Mouse (Mus musculus): ENCODE results near the gene Rbfox1.

Gene Rbfox1

DNA sequence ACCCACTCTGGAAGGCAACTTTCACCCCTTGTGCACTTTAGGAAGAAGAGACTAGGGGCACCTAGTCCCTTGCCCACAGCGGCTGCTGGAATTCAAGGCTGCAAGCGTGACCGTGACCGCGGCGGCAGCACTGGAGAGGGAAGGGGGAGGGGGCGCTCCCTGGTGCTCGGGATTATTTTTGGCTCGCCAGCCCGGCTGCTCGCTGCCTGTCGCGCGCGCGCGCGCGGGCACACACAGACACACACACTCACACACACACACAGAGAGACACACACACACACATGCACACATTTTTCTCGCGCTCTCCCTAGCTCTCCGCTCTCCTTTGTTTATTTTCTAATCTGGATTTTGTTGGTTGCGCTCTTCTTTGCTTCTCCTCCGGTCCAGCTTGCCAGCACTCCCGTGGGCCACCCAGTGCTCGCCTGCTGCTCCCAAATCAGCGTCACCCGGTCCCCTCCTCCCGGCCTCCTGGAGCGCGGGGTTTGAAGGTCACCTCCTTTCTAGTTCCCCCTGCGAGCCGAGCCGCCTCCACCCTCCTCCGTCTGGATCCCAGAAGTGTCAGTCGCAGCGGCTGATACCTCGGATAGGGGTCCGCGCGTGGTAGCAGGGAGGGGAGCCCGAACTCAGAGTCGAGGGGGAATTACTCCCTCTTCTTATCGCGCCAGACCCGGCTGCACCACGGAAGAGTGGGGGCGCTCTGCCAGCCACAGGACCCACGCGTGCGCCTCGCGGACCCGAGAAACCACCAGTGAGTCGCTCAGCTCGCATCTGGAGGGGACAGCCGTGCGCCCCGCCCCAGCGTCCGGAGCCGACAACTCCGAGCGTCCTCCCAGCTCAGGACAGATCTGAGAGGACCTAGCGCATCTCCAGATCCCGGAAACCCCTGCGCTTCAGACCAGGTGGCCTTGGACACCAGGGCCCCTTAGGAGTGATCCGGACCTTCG is at the start of gene Rbfox1:
Rbfox1 (plus strand) TSS at position 610 of the 944 bp plus-strand sequence.
- peak; percentile 74 for DNase-seq

GRCm38 (mm10) chr16:5836744-5837143 is 48.4 kb upstream of the Rbfox1 start:
- no peak for DNase-seq

DNA sequence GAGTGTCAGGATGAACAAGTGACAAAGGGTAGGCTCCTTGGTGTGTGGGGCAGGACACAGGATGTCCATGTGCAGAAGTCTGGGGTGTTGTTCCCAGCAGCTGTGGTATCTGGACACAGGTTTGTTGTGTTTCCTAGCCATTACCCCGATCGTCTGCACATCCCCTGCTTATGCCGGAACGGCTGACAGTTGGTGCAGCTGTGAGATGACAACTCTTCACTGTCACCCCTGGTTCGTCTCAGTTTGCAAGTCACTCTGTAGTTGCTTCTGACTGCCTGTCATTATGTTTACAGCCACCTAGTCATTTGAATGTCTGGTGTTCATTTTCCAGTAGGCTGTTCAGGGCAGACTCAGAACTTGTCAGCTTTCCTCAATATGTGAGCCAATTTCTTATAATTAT is 44.0 kb upstream of the Rbfox1 start:
- no peak for DNase-seq

- no peak for DNase-seq
Measured at GRCm38 (mm10) chr16:5845645-5846044, 39.5 kb upstream of the Rbfox1 start.

GRCm38 (mm10) chr16:5853055-5853454 is 32.1 kb upstream of the Rbfox1 start:
- DNase-seq = no peak

GRCm38 (mm10) chr16:5864350-5864749 is 20.8 kb upstream of the Rbfox1 start:
- no peak for DNase-seq

- DNase-seq = no peak
Measured at GRCm38 (mm10) chr16:5866966-5867365, 18.2 kb upstream of the Rbfox1 start.

GRCm38 (mm10) chr16:5870391-5870790 is 14.8 kb upstream of the Rbfox1 start:
- DNase-seq = no peak

DNA sequence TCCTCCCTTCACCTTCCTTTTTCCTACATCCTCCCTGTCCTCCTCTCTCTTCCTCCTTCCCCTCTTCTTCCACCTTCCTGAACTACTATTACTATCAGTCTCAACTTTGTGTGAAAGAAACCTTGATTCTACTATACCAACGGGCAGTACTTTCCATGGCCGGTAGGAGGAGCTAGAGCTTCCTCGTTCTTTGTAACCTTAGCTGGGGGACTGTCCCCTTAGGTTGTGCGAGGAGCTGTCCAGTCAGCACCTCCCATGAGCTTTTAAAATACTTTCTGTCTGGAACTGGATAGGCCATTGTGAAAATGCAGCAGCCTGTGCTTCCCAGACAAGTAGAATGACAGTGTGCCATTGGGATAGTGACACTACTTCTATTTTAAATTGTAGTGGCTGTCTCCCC is 3.3 kb upstream of the Rbfox1 start:
- DNase-seq = peak; percentile 72

DNA sequence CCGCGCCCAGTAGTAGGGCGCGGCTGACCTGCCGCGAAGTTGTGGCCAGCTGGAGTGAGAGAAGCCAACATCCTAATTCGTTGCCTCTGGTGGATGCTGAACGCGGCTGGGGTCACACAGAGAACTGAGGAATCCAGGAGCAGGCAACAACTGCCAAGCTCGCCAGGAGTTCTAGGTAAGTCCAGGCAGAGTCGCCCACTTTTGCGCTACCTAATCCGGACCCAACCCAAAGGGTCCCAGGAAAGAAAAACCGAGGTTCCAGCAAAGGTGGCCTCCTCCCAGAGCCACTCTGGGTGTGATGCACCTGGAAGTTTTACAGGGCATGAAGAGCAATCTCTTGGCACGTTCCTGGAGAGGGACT is 515 bp downstream of the Rbfox1 start:
- no peak for DNase-seq

DNA sequence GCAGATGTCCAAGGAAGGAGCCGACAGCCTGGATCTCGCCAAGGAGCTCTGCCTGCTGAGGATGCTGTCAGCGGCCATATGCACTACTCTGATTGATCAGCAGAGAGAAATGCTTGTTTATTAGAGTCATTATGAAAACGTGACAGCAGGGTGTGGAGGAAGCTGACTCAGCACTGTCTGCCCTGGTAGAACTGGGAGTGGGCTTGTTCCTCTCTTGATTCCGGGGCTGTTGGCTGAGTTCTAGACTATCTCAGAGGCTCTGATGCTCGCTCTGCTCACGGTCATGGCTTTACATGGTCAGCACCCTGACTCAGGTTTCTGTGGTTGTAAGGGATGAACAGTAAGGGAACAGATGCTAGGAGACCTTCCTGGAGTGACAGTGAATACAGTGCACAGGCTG is 10.4 kb downstream of the Rbfox1 start:
- DNase-seq = no peak

GRCm38 (mm10) chr16:5898330-5898729 is 13.2 kb downstream of the Rbfox1 start:
- no peak for DNase-seq

DNA sequence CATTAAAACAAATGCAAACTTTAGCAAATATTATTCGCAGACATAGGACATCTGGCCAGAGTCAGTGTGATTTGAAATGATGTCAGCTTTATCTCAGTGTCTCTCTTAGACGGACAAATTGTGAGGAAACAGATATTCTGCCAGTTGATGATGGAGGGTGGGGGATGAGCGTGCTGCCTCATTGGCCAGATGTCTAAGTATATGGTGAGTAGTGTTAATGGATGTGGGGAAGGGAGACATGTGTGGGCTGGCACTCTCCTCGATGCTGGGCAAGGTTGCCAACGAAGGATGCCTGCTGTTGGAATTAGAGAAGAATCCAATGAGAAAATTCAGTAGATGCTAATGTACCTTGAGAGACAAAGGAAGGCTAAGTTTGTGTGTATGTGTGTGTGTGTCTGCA is 25.6 kb downstream of the Rbfox1 start:
- DNase-seq = peak; percentile 22

GRCm38 (mm10) chr16:5911880-5912327 is 26.7 kb downstream of the Rbfox1 start:
- peak; percentile 59 for DNase-seq

- no peak for DNase-seq
Measured at GRCm38 (mm10) chr16:5917937-5918336, 32.8 kb downstream of the Rbfox1 start.

DNA sequence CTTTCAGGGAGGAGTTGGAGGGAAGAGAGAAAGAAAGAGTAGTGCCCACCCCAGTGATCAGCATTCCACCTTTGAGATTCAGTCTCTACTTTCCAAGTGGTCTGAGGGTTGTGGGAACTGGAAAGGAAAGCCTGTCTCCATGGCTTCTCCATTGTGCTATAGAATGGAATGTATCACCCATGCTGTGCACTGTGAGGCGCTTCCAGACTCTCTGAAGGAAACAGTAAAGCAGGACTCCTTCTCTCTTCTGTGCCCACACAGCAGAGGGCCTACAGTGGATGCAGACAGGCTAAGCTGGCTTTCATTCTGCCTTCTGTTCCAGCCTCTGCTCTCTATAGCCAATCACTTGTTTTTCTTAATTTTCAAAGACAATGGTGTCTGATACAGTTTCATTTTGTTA is 41.8 kb downstream of the Rbfox1 start:
- DNase-seq = no peak

DNA sequence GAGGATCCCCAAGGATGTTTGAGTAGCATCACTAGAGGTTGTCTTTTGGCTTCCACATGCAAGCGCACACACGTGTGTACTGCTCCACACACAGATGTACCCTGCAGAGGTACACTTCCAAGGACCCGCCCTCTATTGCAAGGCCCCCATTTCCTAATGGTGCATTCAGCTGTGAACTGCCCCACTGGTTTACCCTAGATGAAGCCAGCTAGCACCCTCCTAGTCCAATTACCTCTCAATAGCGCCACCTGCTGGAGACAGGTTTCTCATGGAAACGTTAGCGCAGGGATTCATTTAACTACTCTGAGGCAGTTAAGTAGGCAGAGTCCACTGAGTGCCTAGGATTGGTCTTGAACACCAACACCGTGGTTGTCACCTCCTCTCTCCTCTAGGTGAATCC is 46.5 kb downstream of the Rbfox1 start:
- peak; percentile 93 for DNase-seq

GRCm38 (mm10) chr16:5940016-5940415 is 54.9 kb downstream of the Rbfox1 start:
- no peak for DNase-seq

- DNase-seq = no peak
Measured at GRCm38 (mm10) chr16:5945682-5946081, 60.5 kb downstream of the Rbfox1 start.

DNA sequence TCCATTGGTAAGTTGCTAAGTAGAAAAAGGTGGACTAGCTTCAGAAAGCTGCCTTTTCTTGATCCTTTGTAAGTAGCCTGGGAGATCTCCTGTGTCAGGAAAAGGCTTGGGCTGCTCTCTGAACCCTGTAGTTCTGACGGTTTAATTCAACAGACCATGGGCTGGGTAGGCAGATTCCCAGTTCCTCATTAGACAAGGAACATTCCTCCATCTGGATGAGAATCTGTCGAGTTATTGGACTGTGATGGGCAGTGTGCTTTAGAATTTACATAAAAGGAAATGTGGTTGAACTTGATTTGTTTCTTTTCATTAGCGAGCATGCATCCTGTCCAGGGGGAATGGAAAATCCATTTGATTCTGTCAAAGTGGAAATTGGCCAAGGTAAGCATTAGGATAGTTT is 68.0 kb downstream of the Rbfox1 start:
- DNase-seq = no peak

DNA sequence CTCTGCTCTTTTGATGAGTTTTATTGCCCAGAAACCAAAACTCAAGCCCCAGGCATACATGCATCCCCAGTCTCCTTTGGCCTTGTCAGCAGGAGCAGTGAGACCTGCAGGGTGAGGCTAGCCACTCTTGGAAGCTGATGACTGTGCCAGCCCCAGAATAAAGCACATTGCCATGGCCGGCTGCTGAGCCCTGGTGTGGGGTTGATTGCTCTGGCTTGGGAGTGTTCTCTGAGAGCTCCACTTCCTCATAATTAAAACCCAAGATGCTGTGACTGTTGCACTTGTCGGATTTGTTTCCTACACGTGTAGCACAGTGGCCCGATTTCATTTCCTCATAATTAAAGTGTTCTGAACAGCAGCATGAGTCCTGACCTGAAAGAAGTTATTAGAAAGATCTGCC is 72.3 kb downstream of the Rbfox1 start:
- DNase-seq = no peak

- DNase-seq = no peak
Measured at GRCm38 (mm10) chr16:5961786-5962185, 76.6 kb downstream of the Rbfox1 start.

DNA sequence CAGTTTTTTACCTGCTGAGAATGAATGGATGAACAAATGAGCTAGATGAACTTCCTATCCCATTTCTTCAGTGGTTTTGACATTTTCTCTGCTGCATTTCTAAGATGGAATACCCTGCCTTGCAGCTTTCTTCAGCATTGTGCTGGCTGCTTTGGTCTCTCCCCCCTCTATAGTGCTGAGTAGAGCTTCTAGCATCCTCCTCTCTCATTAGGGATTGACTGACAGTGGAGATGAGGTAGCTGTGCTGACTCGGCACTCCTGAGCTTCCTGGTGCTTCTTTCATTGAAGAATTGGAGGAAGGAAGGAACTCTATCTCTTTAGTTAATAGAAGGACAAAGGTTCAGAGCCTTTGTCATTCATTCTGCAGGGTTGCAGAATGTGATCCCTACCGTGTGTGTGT is 89.0 kb downstream of the Rbfox1 start:
- no peak for DNase-seq
